Mouse (Mus musculus) lung, embryonic 16.5 days (tissue): ENCODE measurements around the gene Ccdc87. TPM values are rescaled to one million over a fixed set of nuclear protein-coding genes. Genes with fewer than 3 reads are reported as not detected.
"Not testable (repeated sequence)": the region's sequence is repeated elsewhere in the genome, so short reads cannot be mapped to it uniquely, and the experiment has no call there.

Experiments
- ATAC-seq: fragments of 200-750 bp; cut with Nextera tagmentation; 2 replicates; pipeline ENCODE4 v1.8.0; 2017; ENCODE audit warnings: low read depth, mild to moderate bottlenecking, moderate library complexity
- H3K27ac ChIP-seq: fragments of 300-500 bp; sonication (generic); 2 replicates; pipeline ENCODE4 v1.5.1; 2014; ENCODE audit warnings: mild to moderate bottlenecking, control low read depth, low read length
- H3K27me3 ChIP-seq: fragments of 300-500 bp; sonication (generic); 2 replicates; pipeline ENCODE4 v1.6.1; 2014; ENCODE audit warnings: low read depth, low read length, mixed read lengths; ENCODE audit not compliant: control insufficient read depth, insufficient read depth
- H3K36me3 ChIP-seq: fragments of 300-500 bp; sonication (generic); 2 replicates; pipeline ENCODE4 v1.6.1; 2014; ENCODE audit warnings: low read length; ENCODE audit not compliant: control insufficient read depth, insufficient read depth
- H3K4me1 ChIP-seq: fragments of 300-500 bp; sonication (generic); replicated peaks from 2 replicates; pipeline ENCODE4 v1.6.1; 2014; ENCODE audit warnings: low read length, mixed read lengths; ENCODE audit not compliant: control insufficient read depth, insufficient read depth
- H3K4me2 ChIP-seq: fragments of 300-500 bp; sonication (generic); 2 replicates; pipeline ENCODE4 v1.6.1; 2014; ENCODE audit warnings: low read depth, low read length, control low read depth
- H3K4me3 ChIP-seq: fragments of 300-500 bp; sonication (generic); 2 replicates; pipeline ENCODE4 v1.5.1; 2014; ENCODE audit warnings: mild to moderate bottlenecking, low read length, control low read depth
- H3K9ac ChIP-seq: fragments of 300-500 bp; sonication (generic); 2 replicates; pipeline ENCODE4 v1.6.1; 2014; ENCODE audit warnings: low read length, control low read depth
- H3K9me3 ChIP-seq: fragments of 300-500 bp; sonication (generic); 2 replicates; pipeline ENCODE4 v1.6.1; 2016; ENCODE audit warnings: low read length; ENCODE audit not compliant: control insufficient read depth
- WGBS: fragments of 180-500 bp; shearing (Covaris S2); extraction: QIAGEN DNeasy Blood & Tissue Kit; methylation state at CpG from one replicate; pipeline ENCODE4 v1.1.7; 2014; 5-methylcytosine and 5-hydroxymethylcytosine counted together
- polyA plus RNA-seq: library from polyadenylated mRNA; unstranded; fragments of >200 nt; fragmentation: Nextera tagmentation; extraction: Ambion mirVana; gene quantifications from 2 replicates; pipeline ENCODE4 v1.2.1, GENCODE M21; 2015

Gene Ccdc87
- polyA plus RNA-seq, 1 experiment from 2014 or later: 0.65 TPM

GRCm38 (mm10) chr19:4849800-4850199, 10.6 kb downstream of the Ccdc87 start:
- ATAC-seq: no peak
- peaks cover 4% of the 10 kb centered on the region; the same call in 1 of the 2 replicates for H3K27me3 ChIP-seq
- no peak overlapping the region for H3K9ac ChIP-seq
- no peak overlapping the region for H3K4me3 ChIP-seq
- H3K36me3 ChIP-seq: no peaks in the 10 kb centered on the region
- no peaks in the 10 kb centered on the region for H3K9me3 ChIP-seq
- H3K4me1 ChIP-seq: peaks cover 3% of the 10 kb centered on the region; the same call in 1 of the 2 replicates
- no peak overlapping the region for H3K27ac ChIP-seq
- no peak overlapping the region for H3K4me2 ChIP-seq
- WGBS: 54% methylated on average over 4 of the region's 4 CpGs

- H3K9ac ChIP-seq: no peak overlapping the region
- ATAC-seq: no peak
- no peak overlapping the region for H3K4me3 ChIP-seq
- H3K27me3 ChIP-seq: peaks cover 5% of the 10 kb centered on the region; the same call in 1 of the 2 replicates
- H3K36me3 ChIP-seq: no peaks in the 10 kb centered on the region
- H3K4me1 ChIP-seq: peaks cover 3% of the 10 kb centered on the region; the same call in 1 of the 2 replicates
- H3K27ac ChIP-seq: no peak overlapping the region
- H3K9me3 ChIP-seq: no peaks in the 10 kb centered on the region
- 55% methylated on average over 5 of the region's 5 CpGs for WGBS
- H3K4me2 ChIP-seq: no peak overlapping the region
Observed at GRCm38 (mm10) chr19:4850281-4850680, 11.1 kb downstream of the Ccdc87 start.

GRCm38 (mm10) chr19:4854552-4855469, 15.6 kb downstream of the Ccdc87 start, which contains the start of gene Ctsf:
TSS of gene Ctsf (plus strand) at chr19:4855130.
- H3K4me2 ChIP-seq: peak within 1 kb of the TSS; percentile 94
- H3K27me3 ChIP-seq: peaks cover 8% of the 10 kb centered on the region; the same call in 1 of the 2 replicates
- H3K9me3 ChIP-seq: no peaks in the 10 kb centered on the region
- H3K9ac ChIP-seq: peak within 1 kb of the TSS; percentile 74
- H3K4me3 ChIP-seq: peak within 1 kb of the TSS; percentile 54
- H3K36me3 ChIP-seq: no peaks in the 10 kb centered on the region
- ATAC-seq: peak; percentile 89
- WGBS: 3% methylated on average over 43 of the region's 45 CpGs
- H3K4me1 ChIP-seq: peaks cover 3% of the 10 kb centered on the region; the same call in 1 of the 2 replicates
- H3K27ac ChIP-seq: no peak within 1 kb of the TSS

GRCm38 (mm10) chr19:4855470-4855820, 16.3 kb downstream of the Ccdc87 start:
- H3K4me2 ChIP-seq: peak overlapping the region; percentile 94
- H3K9ac ChIP-seq: peak overlapping the region; percentile 74
- ATAC-seq: peak; percentile 29; the same call in 1 of the 2 replicates
- H3K9me3 ChIP-seq: no peaks in the 10 kb centered on the region
- H3K27ac ChIP-seq: no peak overlapping the region
- peak overlapping the region; percentile 54 for H3K4me3 ChIP-seq
- peaks cover 8% of the 10 kb centered on the region; the same call in 1 of the 2 replicates for H3K27me3 ChIP-seq
- 1% methylated on average over 14 of the region's 14 CpGs for WGBS
- H3K36me3 ChIP-seq: no peaks in the 10 kb centered on the region
- peaks cover 3% of the 10 kb centered on the region; the same call in 1 of the 2 replicates for H3K4me1 ChIP-seq

- no peak overlapping the region for H3K9ac ChIP-seq
- H3K27me3 ChIP-seq: peaks cover 8% of the 10 kb centered on the region; the same call in 1 of the 2 replicates
- no peak for ATAC-seq
- WGBS: 72% methylated on average over 4 of the region's 4 CpGs
- no peak overlapping the region for H3K27ac ChIP-seq
- H3K4me2 ChIP-seq: no peak overlapping the region; the same call in 1 of the 2 replicates
- H3K36me3 ChIP-seq: no peaks in the 10 kb centered on the region
- H3K4me3 ChIP-seq: no peak overlapping the region
- peaks cover 3% of the 10 kb centered on the region; the same call in 1 of the 2 replicates for H3K4me1 ChIP-seq
- no peaks in the 10 kb centered on the region for H3K9me3 ChIP-seq
Observed at GRCm38 (mm10) chr19:4855951-4856350, 16.8 kb downstream of the Ccdc87 start.

GRCm38 (mm10) chr19:4859081-4859480, 19.9 kb downstream of the Ccdc87 start:
- Histone ChIP-seq H3K27me3 (peaks cover 8% of the 10 kb centered on the region; the same call in 1 of the 2 replicates), H3K9ac (no peak overlapping the region), H3K9me3 (no peaks in the 10 kb centered on the region), H3K27ac (no peak overlapping the region), H3K4me1 (peaks cover 3% of the 10 kb centered on the region; the same call in 1 of the 2 replicates), H3K4me3 (no peak overlapping the region), H3K4me2 (no peak overlapping the region), H3K36me3 (no peaks in the 10 kb centered on the region)
- ATAC-seq: no peak
- 62% methylated on average over 6 of the region's 6 CpGs for WGBS

GRCm38 (mm10) chr19:4863048-4863447, 23.9 kb downstream of the Ccdc87 start:
- Histone ChIP-seq H3K27me3 (no peaks in the 10 kb centered on the region), H3K36me3 (no peaks in the 10 kb centered on the region), H3K9me3 (no peaks in the 10 kb centered on the region), H3K4me1 (peaks cover 6% of the 10 kb centered on the region; the same call in 1 of the 2 replicates), H3K4me2 (no peak overlapping the region), H3K27ac (no peak overlapping the region), H3K9ac (no peak overlapping the region), H3K4me3 (no peak overlapping the region)
- no peak for ATAC-seq
- WGBS: 61% methylated on average over 6 of the region's 6 CpGs

- WGBS: 2% methylated on average over 17 of the region's 17 CpGs
- H3K9ac ChIP-seq: no peak overlapping the region
- H3K4me1 ChIP-seq: peaks cover 6% of the 10 kb centered on the region; the same call in 1 of the 2 replicates
- H3K4me2 ChIP-seq: peak overlapping the region; percentile 34
- H3K27me3 ChIP-seq: no peaks in the 10 kb centered on the region
- no peak overlapping the region for H3K4me3 ChIP-seq
- H3K27ac ChIP-seq: no peak overlapping the region
- no peaks in the 10 kb centered on the region for H3K9me3 ChIP-seq
- no peaks in the 10 kb centered on the region for H3K36me3 ChIP-seq
- peak; percentile 49 for ATAC-seq
Observed at GRCm38 (mm10) chr19:4865147-4865546, 26.0 kb downstream of the Ccdc87 start.

GRCm38 (mm10) chr19:4874613-4875012, 35.4 kb downstream of the Ccdc87 start:
- peaks cover 11% of the 10 kb centered on the region for H3K4me1 ChIP-seq
- not testable (repeated sequence) for H3K9me3 ChIP-seq, ATAC-seq, H3K9ac ChIP-seq, H3K36me3 ChIP-seq, H3K4me3 ChIP-seq, H3K27me3 ChIP-seq, H3K4me2 ChIP-seq, H3K27ac ChIP-seq
- WGBS: 64% methylated on average over 1 of the region's 1 CpGs
